Mouse (Mus musculus) CD4-positive helper T cell, adult 2 months (primary cell): Measurements from ENCODE around the gene Rab40b.
A peak's percentile ranks its signal among the peaks of the same experiment; 100 is the strongest.
"Not testable (repeated sequence)": the region's sequence is repeated elsewhere in the genome, so short reads cannot be mapped to it uniquely, and the experiment has no call there.

Experiments used
- DNase-seq: peaks from one replicate; pipeline ENCODE4 v3.0.0-alpha.2; 2012; ENCODE audit warnings: low read depth, missing footprints, low spot score

Gene Rab40b

GRCm38 (mm10) chr11:121368731-121369130 is 19.3 kb downstream of the Rab40b start:
- DNase-seq, result no peak

- DNase-seq, result no peak
These were observed 20.8 kb downstream of the Rab40b start for GRCm38 (mm10) chr11:121367170-121367707.

- DNase-seq, result peak; percentile 37
These were observed 25.8 kb downstream of the Rab40b start for GRCm38 (mm10) chr11:121362212-121362611.

GRCm38 (mm10) chr11:121354091-121354707 is 33.9 kb downstream of the Rab40b start, which contains the start of gene Wdr45b:
Gene Wdr45b (minus strand): TSS chr11:121354445.
- peak; percentile 99 for DNase-seq

GRCm38 (mm10) chr11:121353326-121354090 is 34.5 kb downstream of the Rab40b start:
- peak; percentile 85 for DNase-seq

GRCm38 (mm10) chr11:121348727-121349126 is 39.3 kb downstream of the Rab40b start:
- DNase-seq, result not testable (repeated sequence)

- DNase-seq, result no peak
These were observed 39.9 kb downstream of the Rab40b start for GRCm38 (mm10) chr11:121348166-121348565.

GRCm38 (mm10) chr11:121347036-121347435 is 41.0 kb downstream of the Rab40b start:
- no peak for DNase-seq

GRCm38 (mm10) chr11:121342423-121342822 is 45.6 kb downstream of the Rab40b start:
- not testable (repeated sequence) for DNase-seq

- no peak for DNase-seq
These were observed 47.8 kb downstream of the Rab40b start for GRCm38 (mm10) chr11:121340287-121340686.

GRCm38 (mm10) chr11:121339647-121340046 is 48.4 kb downstream of the Rab40b start:
- DNase-seq, result no peak

GRCm38 (mm10) chr11:121331641-121332040 is 56.4 kb downstream of the Rab40b start:
- DNase-seq, result no peak

GRCm38 (mm10) chr11:121328619-121329018 is 59.4 kb downstream of the Rab40b start:
- DNase-seq, result no peak

GRCm38 (mm10) chr11:121328206-121328605 is 59.8 kb downstream of the Rab40b start:
- no peak for DNase-seq

- no peak for DNase-seq
These were observed 61.4 kb downstream of the Rab40b start for GRCm38 (mm10) chr11:121326681-121327080.

GRCm38 (mm10) chr11:121326034-121326433 is 62.0 kb downstream of the Rab40b start:
- no peak for DNase-seq

GRCm38 (mm10) chr11:121307712-121308111 is 80.3 kb downstream of the Rab40b start:
- DNase-seq, result not testable (repeated sequence)

- DNase-seq, result no peak
These were observed 81.4 kb downstream of the Rab40b start for GRCm38 (mm10) chr11:121306608-121307007.
